Comparison of ENCODE assay signal across 9 mouse cellular contexts in genomic region chr4:57821556-57822356, GRCm38 (mm10).
DNase-seq lines count a peak whose midpoint lies in the region; ATAC-seq lines count a peak whose summit lies in the region.
"Had no signal": no experiment of that assay in that cellular context is flagged by ENCODE, and none has a peak within 500 bp of the region (broad histone marks: within the 10 kb centered on the region; RNA-seq: fewer than 3 reads in every experiment).

No protein-coding gene starts in this region.

- H3K27me3 ChIP-seq in lung, embryonic 15.5 days, result no peaks in the 10 kb centered on the region
- H3K27me3 ChIP-seq in forebrain, embryonic 10.5 days (ENCODE audit: poor library complexity, severe bottlenecking), result peaks cover 10% of the 10 kb centered on the region; the same call in 1 of the 2 replicates
- H3K27me3 ChIP-seq in hindbrain, embryonic 14.5 days (ENCODE audit: control insufficient read depth, insufficient read depth, low read length), result no peaks in the 10 kb centered on the region
- H3K27me3 ChIP-seq in neural tube, embryonic 13.5 days, result no peaks in the 10 kb centered on the region
- H3K27me3 ChIP-seq: megakaryocyte, embryonic 14.5 days had no signal

- WGBS in lung, embryonic 15.5 days, result 11% methylated on average over 11 of the region's 11 CpGs
- 23% methylated on average over 11 of the region's 11 CpGs for WGBS in forebrain, embryonic 10.5 days
- WGBS in hindbrain, embryonic 14.5 days, result 7% methylated on average over 11 of the region's 11 CpGs
- WGBS in neural tube, embryonic 13.5 days, result 3% methylated on average over 11 of the region's 11 CpGs

- no peak overlapping the region for H3K9ac ChIP-seq in lung, embryonic 15.5 days
- peak overlapping the region; percentile 58 for H3K9ac ChIP-seq in hindbrain, embryonic 14.5 days
- H3K9ac ChIP-seq in neural tube, embryonic 13.5 days, result peak overlapping the region; percentile 59

- ATAC-seq in lung, embryonic 15.5 days (ENCODE audit: borderline replicate concordance, extremely low read depth, low FRiP score, low TSS enrichment), result no peak
- ATAC-seq in hindbrain, embryonic 14.5 days (ENCODE audit: low FRiP score), result peak; percentile 66
- peak; percentile 76 for ATAC-seq in neural tube, embryonic 13.5 days (ENCODE audit: low read depth)

- H3K4me1 ChIP-seq in lung, embryonic 15.5 days, result peaks cover 11% of the 10 kb centered on the region
- peaks cover 47% of the 10 kb centered on the region for H3K4me1 ChIP-seq in forebrain, embryonic 10.5 days
- H3K4me1 ChIP-seq in hindbrain, embryonic 14.5 days (replicated peaks; ENCODE audit: control insufficient read depth, insufficient read depth, low read length), result peaks cover 31% of the 10 kb centered on the region
- H3K4me1 ChIP-seq in neural tube, embryonic 13.5 days (replicated peaks), result peaks cover 44% of the 10 kb centered on the region

- peak overlapping the region; percentile 9; the same call in 1 of the 2 replicates for H3K4me2 ChIP-seq in lung, embryonic 15.5 days
- H3K4me2 ChIP-seq in hindbrain, embryonic 14.5 days (replicated peaks), result peak overlapping the region; percentile 46
- H3K4me2 ChIP-seq in neural tube, embryonic 13.5 days, result peak overlapping the region; percentile 51

- no peak for DNase-seq in lung, postnatal 10 days
- DNase-seq in forebrain, embryonic 10.5 days (ENCODE audit: extremely low spot score, low spot score), result no peak
- DNase-seq in hindbrain, embryonic 14.5 days (ENCODE audit: low spot score), result peak; percentile 38
- DNase-seq in cerebellum, adult 18-20 months, result no peak
- DNase-seq in adrenal gland, adult 8-10 months, result no peak
- no peak for DNase-seq in gastrocnemius, postnatal 25 days

- no peaks in the 10 kb centered on the region for H3K9me3 ChIP-seq in lung, embryonic 15.5 days
- H3K9me3 ChIP-seq in forebrain, embryonic 10.5 days, result peaks cover 2% of the 10 kb centered on the region; the same call in 1 of the 2 replicates
- no peaks in the 10 kb centered on the region for H3K9me3 ChIP-seq in hindbrain, embryonic 14.5 days (ENCODE audit: control insufficient read depth, low read length)
- H3K9me3 ChIP-seq in neural tube, embryonic 13.5 days, result no peaks in the 10 kb centered on the region

- H3K4me3 ChIP-seq in lung, embryonic 15.5 days, result no peak overlapping the region
- no peak overlapping the region for H3K4me3 ChIP-seq in forebrain, embryonic 10.5 days
- no peak overlapping the region; the same call in 1 of the 2 replicates for H3K4me3 ChIP-seq in hindbrain, embryonic 14.5 days (replicated peaks; ENCODE audit: low read length)
- H3K4me3 ChIP-seq in neural tube, embryonic 13.5 days, result peak overlapping the region; percentile 20
- H3K4me3 ChIP-seq: megakaryocyte, embryonic 14.5 days had no signal

- no peaks in the 10 kb centered on the region for H3K36me3 ChIP-seq in lung, embryonic 15.5 days
- H3K36me3 ChIP-seq in forebrain, embryonic 10.5 days (replicated peaks), result 0 out of 2 replicates have a peak, but pooled peaks cover 3% of the 10 kb centered on the region
- H3K36me3 ChIP-seq in hindbrain, embryonic 14.5 days (replicated peaks; ENCODE audit: control insufficient read depth, insufficient read depth), result no peaks in the 10 kb centered on the region
- no peaks in the 10 kb centered on the region for H3K36me3 ChIP-seq in neural tube, embryonic 13.5 days

- H3K27ac ChIP-seq in lung, embryonic 15.5 days, result peak overlapping the region; percentile 21; the same call in 1 of the 2 replicates
- H3K27ac ChIP-seq in forebrain, embryonic 10.5 days, result peak overlapping the region; percentile 84
- H3K27ac ChIP-seq in hindbrain, embryonic 14.5 days, result peak overlapping the region; percentile 78
- peak overlapping the region; percentile 78 for H3K27ac ChIP-seq in neural tube, embryonic 13.5 days (replicated peaks)

Comparison
In these comparisons a context has a peak if more than half of its experiments do, and no peak if none do; other contexts are left out.
1. H3K27ac ChIP-seq: peak in every context shown above with its lines; median percentile 84 in forebrain, embryonic 10.5 days; 78 in hindbrain, embryonic 14.5 days; 78 in neural tube, embryonic 13.5 days; 21 in lung, embryonic 15.5 days.